Mouse (Mus musculus): ENCODE results near the gene Adig. TPM values are rescaled to one million over a fixed set of nuclear protein-coding genes. Genes with fewer than 3 reads are reported as not detected.
A peak's percentile ranks its signal among the peaks of the same experiment; 100 is the strongest.

Adig gene
- polyA plus RNA-seq, 1 experiment from 2014 or later = not detected

DNA sequence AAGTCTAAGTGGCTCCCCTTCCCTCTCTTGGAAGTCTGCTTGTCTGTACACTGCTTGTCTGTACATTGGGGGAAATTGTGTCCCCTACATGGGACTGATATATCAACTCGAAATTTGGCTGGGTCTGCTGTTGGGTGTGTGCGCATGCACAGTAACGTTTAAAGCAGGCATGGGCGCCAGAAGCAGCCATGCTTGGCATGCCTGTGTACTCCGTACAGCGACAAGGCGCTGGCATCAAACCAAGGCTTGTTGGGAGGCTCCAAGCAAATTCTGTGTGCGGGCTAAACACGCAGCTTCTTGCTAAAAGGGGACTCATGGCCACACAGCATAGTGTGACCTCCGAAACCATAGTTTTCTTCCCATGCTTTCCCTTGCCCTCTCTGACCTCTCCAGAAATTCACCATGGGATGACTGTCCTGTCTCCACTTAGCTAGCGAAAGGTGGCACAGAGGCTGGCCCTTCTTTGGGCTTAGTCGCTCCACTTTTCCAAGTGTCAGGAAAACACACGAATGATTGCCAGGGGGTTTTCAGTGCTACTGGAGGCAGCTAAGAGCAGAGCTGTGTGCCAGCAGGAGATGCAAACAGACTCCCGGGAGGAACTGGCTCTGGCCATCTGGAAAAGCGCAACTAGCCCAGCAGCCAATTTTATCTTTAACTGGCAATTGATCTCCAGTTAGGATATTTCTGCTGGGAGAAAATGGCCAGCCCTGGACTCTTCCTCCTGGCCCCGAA is 21.9 kb downstream of the Adig start:
- H3K27me3 ChIP-seq (ENCODE audit: control insufficient read depth, insufficient read depth, low read length) = no peaks in the 10 kb centered on the region
- ATAC-seq (ENCODE audit: low FRiP score, low TSS enrichment) (no peak), DNase-seq (peak; percentile 14)
- 81% methylated on average over 16 of the region's 16 CpGs for WGBS
- no peak overlapping the region for H3K27ac ChIP-seq (replicated peaks; ENCODE audit: low read depth, low read length)
- H3K4me2 ChIP-seq (ENCODE audit: low read length) = no peak overlapping the region
- H3K36me3 ChIP-seq (ENCODE audit: control insufficient read depth, insufficient read depth, low read length) = no peaks in the 10 kb centered on the region
- H3K9me3 ChIP-seq (ENCODE audit: control insufficient read depth, low read length) = no peaks in the 10 kb centered on the region
- no peak overlapping the region for H3K9ac ChIP-seq (replicated peaks; ENCODE audit: low read length)
- H3K4me3 ChIP-seq (replicated peaks; ENCODE audit: low read depth, low read length) = no peak overlapping the region
- H3K4me1 ChIP-seq (ENCODE audit: control insufficient read depth, insufficient read depth, low read length) = no peaks in the 10 kb centered on the region

GRCm38 (mm10) chr2:158534090-158534489 is 31.7 kb downstream of the Adig start:
- Histone ChIP-seq H3K4me2 (ENCODE audit: low read length) (no peak overlapping the region), H3K9me3 (ENCODE audit: control insufficient read depth, low read length) (no peaks in the 10 kb centered on the region), H3K36me3 (ENCODE audit: control insufficient read depth, insufficient read depth, low read length) (no peaks in the 10 kb centered on the region), H3K4me3 (replicated peaks; ENCODE audit: low read depth, low read length) (no peak overlapping the region), H3K4me1 (ENCODE audit: control insufficient read depth, insufficient read depth, low read length) (no peaks in the 10 kb centered on the region), H3K27me3 (ENCODE audit: control insufficient read depth, insufficient read depth, low read length) (no peaks in the 10 kb centered on the region), H3K9ac (replicated peaks; ENCODE audit: low read length) (no peak overlapping the region), H3K27ac (replicated peaks; ENCODE audit: low read depth, low read length) (no peak overlapping the region)
- DNase-seq = peak; percentile 88
- ATAC-seq (ENCODE audit: low FRiP score, low TSS enrichment) = peak; percentile 69; the same call in 1 of the 2 replicates
- 5% methylated on average over 4 of the region's 4 CpGs for WGBS

- H3K9ac ChIP-seq (replicated peaks; ENCODE audit: low read length) = no peak overlapping the region
- no peaks in the 10 kb centered on the region for H3K27me3 ChIP-seq (ENCODE audit: control insufficient read depth, insufficient read depth, low read length)
- H3K9me3 ChIP-seq (ENCODE audit: control insufficient read depth, low read length) = no peaks in the 10 kb centered on the region
- H3K27ac ChIP-seq (replicated peaks; ENCODE audit: low read depth, low read length) = no peak overlapping the region
- no peak overlapping the region for H3K4me2 ChIP-seq (ENCODE audit: low read length)
- ATAC-seq (ENCODE audit: low FRiP score, low TSS enrichment) (no peak), DNase-seq (no peak)
- no peaks in the 10 kb centered on the region for H3K36me3 ChIP-seq (ENCODE audit: control insufficient read depth, insufficient read depth, low read length)
- H3K4me1 ChIP-seq (ENCODE audit: control insufficient read depth, insufficient read depth, low read length) = no peaks in the 10 kb centered on the region
- 84% methylated on average over 8 of the region's 8 CpGs for WGBS
- H3K4me3 ChIP-seq (replicated peaks; ENCODE audit: low read depth, low read length) = no peak overlapping the region
These were observed 32.1 kb downstream of the Adig start for GRCm38 (mm10) chr2:158534559-158534958.

DNA sequence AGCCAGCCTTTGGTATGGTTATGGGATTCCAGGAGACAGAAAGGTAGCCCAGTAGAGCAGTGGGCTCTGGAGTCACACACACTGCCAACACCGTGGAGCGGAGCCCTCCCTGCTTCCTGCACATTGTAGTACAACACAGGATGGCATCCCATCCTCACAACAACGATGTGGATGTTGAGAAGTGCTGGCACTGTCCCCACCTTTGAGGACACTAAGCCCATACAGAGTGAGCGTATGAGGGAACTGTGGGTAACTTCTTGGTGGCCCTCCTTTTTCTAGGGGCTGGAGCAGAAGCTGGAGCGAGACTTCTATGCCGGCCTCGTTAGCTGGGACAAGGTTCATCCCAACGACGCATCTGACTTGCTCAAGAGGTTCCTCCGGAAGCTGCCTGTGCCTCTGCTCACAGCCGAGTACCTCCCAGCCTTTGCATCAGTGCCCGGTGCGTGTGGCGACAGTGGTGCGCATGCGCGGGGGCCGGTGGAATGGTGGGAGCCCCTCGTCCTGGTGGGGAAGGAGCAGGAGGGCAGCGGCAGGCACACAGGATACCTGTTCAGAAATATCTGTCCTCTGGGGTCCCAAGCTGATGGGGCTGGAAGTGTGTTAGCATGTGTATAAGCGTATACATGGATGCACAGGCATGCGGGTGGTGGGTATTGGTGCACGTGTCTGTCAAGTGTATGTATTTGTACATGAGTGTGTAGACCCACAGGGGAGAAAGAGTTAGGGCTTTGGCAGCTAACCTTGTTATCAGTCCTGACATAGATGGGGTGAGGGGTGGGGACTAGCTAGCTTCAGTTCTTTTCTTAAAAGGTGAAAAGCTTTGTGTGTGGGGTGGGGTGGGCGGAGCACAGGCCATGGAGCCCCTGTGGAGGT is 37.3 kb downstream of the Adig start:
- H3K27ac ChIP-seq (replicated peaks; ENCODE audit: low read depth, low read length) = no peak overlapping the region
- ATAC-seq (ENCODE audit: low FRiP score, low TSS enrichment) (peak; percentile 55; the same call in 1 of the 2 replicates), DNase-seq (peak; percentile 79)
- peak overlapping the region; percentile 14; the same call in 1 of the 2 replicates for H3K4me3 ChIP-seq (replicated peaks; ENCODE audit: low read depth, low read length)
- H3K36me3 ChIP-seq (ENCODE audit: control insufficient read depth, insufficient read depth, low read length) = no peaks in the 10 kb centered on the region
- H3K9ac ChIP-seq (replicated peaks; ENCODE audit: low read length) = no peak overlapping the region; the same call in 1 of the 2 replicates
- no peaks in the 10 kb centered on the region for H3K27me3 ChIP-seq (ENCODE audit: control insufficient read depth, insufficient read depth, low read length)
- peak overlapping the region; percentile 50 for H3K4me2 ChIP-seq (ENCODE audit: low read length)
- H3K4me1 ChIP-seq (ENCODE audit: control insufficient read depth, insufficient read depth, low read length) = no peaks in the 10 kb centered on the region
- H3K9me3 ChIP-seq (ENCODE audit: control insufficient read depth, low read length) = no peaks in the 10 kb centered on the region
- WGBS = 54% methylated on average over 24 of the region's 24 CpGs

- Histone ChIP-seq H3K9me3 (ENCODE audit: control insufficient read depth, low read length) (no peaks in the 10 kb centered on the region), H3K4me3 (replicated peaks; ENCODE audit: low read depth, low read length) (no peak overlapping the region), H3K9ac (replicated peaks; ENCODE audit: low read length) (no peak overlapping the region), H3K36me3 (ENCODE audit: control insufficient read depth, insufficient read depth, low read length) (no peaks in the 10 kb centered on the region), H3K27me3 (ENCODE audit: control insufficient read depth, insufficient read depth, low read length) (no peaks in the 10 kb centered on the region), H3K27ac (replicated peaks; ENCODE audit: low read depth, low read length) (no peak overlapping the region), H3K4me1 (ENCODE audit: control insufficient read depth, insufficient read depth, low read length) (no peaks in the 10 kb centered on the region), H3K4me2 (ENCODE audit: low read length) (no peak overlapping the region)
- DNase-seq (no peak), ATAC-seq (ENCODE audit: low FRiP score, low TSS enrichment) (no peak)
- 68% methylated on average over 4 of the region's 4 CpGs for WGBS
These were observed 38.9 kb downstream of the Adig start for GRCm38 (mm10) chr2:158541286-158541685.

- no peak overlapping the region for H3K9ac ChIP-seq (replicated peaks; ENCODE audit: low read length)
- H3K27me3 ChIP-seq (ENCODE audit: control insufficient read depth, insufficient read depth, low read length) = no peaks in the 10 kb centered on the region
- H3K9me3 ChIP-seq (ENCODE audit: control insufficient read depth, low read length) = no peaks in the 10 kb centered on the region
- no peak overlapping the region for H3K27ac ChIP-seq (replicated peaks; ENCODE audit: low read depth, low read length)
- no peak overlapping the region for H3K4me2 ChIP-seq (ENCODE audit: low read length)
- WGBS = 79% methylated on average over 2 of the region's 2 CpGs
- no peaks in the 10 kb centered on the region for H3K4me1 ChIP-seq (ENCODE audit: control insufficient read depth, insufficient read depth, low read length)
- ATAC-seq (ENCODE audit: low FRiP score, low TSS enrichment) (no peak), DNase-seq (no peak)
- H3K36me3 ChIP-seq (ENCODE audit: control insufficient read depth, insufficient read depth, low read length) = no peaks in the 10 kb centered on the region
- H3K4me3 ChIP-seq (replicated peaks; ENCODE audit: low read depth, low read length) = no peak overlapping the region
These were observed 42.9 kb downstream of the Adig start for GRCm38 (mm10) chr2:158545266-158545665.

DNA sequence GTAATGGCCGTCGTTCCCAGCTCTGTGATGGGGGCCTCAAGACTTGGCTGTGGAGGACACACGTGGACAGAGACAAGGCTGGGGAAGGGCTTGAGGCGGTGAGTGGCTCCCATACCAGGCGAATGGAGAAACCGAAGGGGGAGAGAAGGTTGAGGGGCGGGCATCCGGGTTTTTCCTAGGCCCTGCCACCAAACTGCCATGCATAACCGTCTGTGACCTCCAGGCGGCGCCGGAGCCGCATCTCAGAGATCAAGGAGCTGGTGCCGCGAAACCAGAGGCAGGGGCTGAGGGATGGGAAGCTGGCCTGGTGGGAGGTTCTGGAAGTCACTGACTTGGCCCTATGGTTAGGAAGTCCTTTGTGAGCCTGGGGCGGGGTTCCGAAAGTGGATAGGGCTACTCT is 44.3 kb downstream of the Adig start:
- no peak overlapping the region for H3K27ac ChIP-seq (replicated peaks; ENCODE audit: low read depth, low read length)
- ATAC-seq (ENCODE audit: low FRiP score, low TSS enrichment) (peak; percentile 66; the same call in 1 of the 2 replicates), DNase-seq (peak; percentile 95)
- peak overlapping the region; percentile 21; the same call in 1 of the 2 replicates for H3K4me2 ChIP-seq (ENCODE audit: low read length)
- H3K4me3 ChIP-seq (replicated peaks; ENCODE audit: low read depth, low read length) = no peak overlapping the region
- no peak overlapping the region; the same call in 1 of the 2 replicates for H3K9ac ChIP-seq (replicated peaks; ENCODE audit: low read length)
- H3K27me3 ChIP-seq (ENCODE audit: control insufficient read depth, insufficient read depth, low read length) = no peaks in the 10 kb centered on the region
- H3K36me3 ChIP-seq (ENCODE audit: control insufficient read depth, insufficient read depth, low read length) = no peaks in the 10 kb centered on the region
- WGBS = 2% methylated on average over 17 of the region's 17 CpGs
- no peaks in the 10 kb centered on the region for H3K4me1 ChIP-seq (ENCODE audit: control insufficient read depth, insufficient read depth, low read length)
- no peaks in the 10 kb centered on the region for H3K9me3 ChIP-seq (ENCODE audit: control insufficient read depth, low read length)

GRCm38 (mm10) chr2:158550067-158550466 is 47.7 kb downstream of the Adig start:
- H3K9ac ChIP-seq (replicated peaks; ENCODE audit: low read length) = no peak overlapping the region
- WGBS = 0% methylated on average over 3 of the region's 3 CpGs
- no peak overlapping the region for H3K4me3 ChIP-seq (replicated peaks; ENCODE audit: low read depth, low read length)
- H3K9me3 ChIP-seq (ENCODE audit: control insufficient read depth, low read length) = no peaks in the 10 kb centered on the region
- ATAC-seq (ENCODE audit: low FRiP score, low TSS enrichment) (no peak; the same call in 1 of the 2 replicates), DNase-seq (peak; percentile 96)
- H3K27ac ChIP-seq (replicated peaks; ENCODE audit: low read depth, low read length) = no peak overlapping the region
- H3K27me3 ChIP-seq (ENCODE audit: control insufficient read depth, insufficient read depth, low read length) = peaks cover 12% of the 10 kb centered on the region
- 0 out of 2 replicates have a peak, but pooled peaks cover 10% of the 10 kb centered on the region for H3K4me1 ChIP-seq (ENCODE audit: control insufficient read depth, insufficient read depth, low read length)
- no peaks in the 10 kb centered on the region for H3K36me3 ChIP-seq (ENCODE audit: control insufficient read depth, insufficient read depth, low read length)
- no peak overlapping the region for H3K4me2 ChIP-seq (ENCODE audit: low read length)

Data from midbrain, embryonic 14.5 days (tissue).